Mouse (Mus musculus): Measurements from ENCODE around the gene Lclat1.

Lclat1 gene

DNA sequence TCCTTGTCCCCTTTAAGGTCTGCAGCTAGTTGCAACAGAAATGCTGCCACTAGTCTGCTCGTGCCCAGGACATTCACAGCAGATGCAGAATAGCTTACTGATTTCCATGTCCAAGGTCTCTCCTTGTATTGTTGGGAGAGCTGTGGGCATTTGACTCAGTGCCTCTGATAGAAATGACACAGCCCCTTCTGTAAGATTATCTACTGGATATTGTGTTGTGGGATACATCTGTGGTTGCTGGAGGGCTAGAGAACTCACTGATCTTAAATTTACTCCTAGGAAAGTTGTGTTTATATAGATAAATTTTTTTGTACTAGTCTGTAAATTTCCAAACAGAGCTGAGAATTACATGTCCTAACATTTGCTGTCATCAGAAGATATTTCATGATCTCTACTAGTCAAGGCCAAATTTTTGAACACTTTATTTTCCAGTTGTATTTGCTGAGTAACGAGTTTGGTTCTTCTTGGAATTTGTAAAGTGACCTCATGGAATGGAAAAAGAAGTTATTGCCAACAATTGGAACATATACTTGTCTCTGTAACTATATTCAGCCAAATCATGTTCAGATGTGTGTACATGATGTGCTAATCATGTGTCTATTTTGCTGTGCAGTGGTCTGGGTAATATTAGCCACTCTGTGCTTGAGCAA lies 87.4 kb downstream of the Lclat1 start:
- DNase-seq (ENCODE audit: inconsistent age in 2 of 2, low spot score in 1 of 2) = peak; percentile 18 to 82

DNA sequence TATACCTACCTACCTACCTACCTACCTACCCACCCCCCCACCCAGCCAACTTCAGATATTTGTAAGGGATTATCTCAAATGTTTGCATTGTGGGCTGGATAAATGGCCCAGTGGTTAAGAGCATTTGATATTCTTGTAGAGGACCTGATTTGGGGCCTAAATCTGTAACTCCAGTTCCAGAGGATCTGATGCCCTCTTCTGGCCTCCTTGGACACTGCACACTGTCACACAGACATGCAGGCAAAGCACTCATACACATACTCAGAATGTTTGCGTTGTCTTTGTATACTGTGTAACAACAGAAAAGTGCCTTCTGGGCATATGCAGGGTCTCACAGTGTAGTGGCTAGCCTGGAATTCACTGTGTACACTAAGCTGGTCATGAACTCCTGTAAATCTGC lies 88.4 kb downstream of the Lclat1 start:
- peak in 1 of 2 experiments; percentile 53 for DNase-seq (ENCODE audit: inconsistent age in 2 of 2, low spot score in 1 of 2)

DNA sequence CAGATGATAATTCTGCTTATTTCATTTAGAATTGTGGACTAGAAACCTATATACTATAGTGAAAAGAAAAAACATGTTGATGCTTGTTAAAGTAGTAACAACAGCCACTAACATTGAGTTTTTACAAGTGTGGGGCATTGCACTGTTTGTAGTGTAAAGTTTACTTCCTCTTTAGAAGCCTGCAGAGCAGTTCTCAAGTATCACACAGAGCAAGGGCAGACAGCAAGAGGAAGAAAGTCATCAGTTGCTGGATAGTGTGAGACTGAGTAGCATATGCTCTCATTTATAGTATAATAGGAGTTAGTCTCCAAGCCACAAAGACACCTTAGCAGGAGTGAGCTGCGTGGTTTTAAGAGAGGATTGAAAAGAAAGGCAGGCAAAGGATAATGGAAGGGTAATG lies 89.9 kb downstream of the Lclat1 start:
- DNase-seq (ENCODE audit: inconsistent age in 2 of 2, low spot score in 1 of 2) = no peak

DNA sequence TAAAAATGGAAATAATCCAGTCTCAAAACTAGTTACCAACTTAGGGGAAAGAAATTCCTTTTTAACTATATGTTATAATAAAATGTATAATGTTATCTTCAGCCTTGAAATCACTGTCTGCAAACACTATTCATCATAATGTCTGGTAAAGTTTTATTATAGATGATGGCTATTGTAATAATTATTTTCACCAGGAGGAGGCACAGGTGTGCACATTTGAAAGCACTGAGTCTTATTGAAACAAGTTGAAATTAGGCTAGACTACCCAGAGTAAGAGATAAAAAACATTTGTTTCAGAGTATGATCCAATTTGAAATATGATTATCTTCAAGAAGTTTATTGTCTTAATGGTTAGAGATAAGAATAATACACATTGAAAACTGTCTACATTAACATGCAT lies 91.6 kb downstream of the Lclat1 start:
- DNase-seq (ENCODE audit: inconsistent age in 2 of 2, low spot score in 1 of 2) = no peak

DNA sequence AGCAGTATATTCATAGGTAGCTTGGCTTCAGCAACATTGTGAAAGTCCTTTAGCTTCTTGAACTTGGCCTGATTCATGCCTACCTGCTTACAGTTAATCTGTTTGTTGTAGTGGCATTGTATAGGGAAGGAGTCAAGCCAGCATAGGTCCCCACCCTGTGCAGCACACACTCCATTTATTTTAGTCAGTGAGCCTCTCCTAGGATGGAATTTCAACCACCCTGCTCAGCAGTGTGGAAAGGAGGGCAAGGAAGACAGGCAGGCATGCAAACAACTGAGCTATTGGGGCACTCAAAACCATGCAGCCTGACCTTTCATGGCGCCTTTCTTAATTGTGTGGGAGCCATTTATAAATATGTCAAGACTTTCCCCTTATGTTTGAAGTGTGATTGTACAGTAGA lies 92.6 kb downstream of the Lclat1 start:
- DNase-seq (ENCODE audit: inconsistent age in 2 of 2, low spot score in 1 of 2) = no peak

DNA sequence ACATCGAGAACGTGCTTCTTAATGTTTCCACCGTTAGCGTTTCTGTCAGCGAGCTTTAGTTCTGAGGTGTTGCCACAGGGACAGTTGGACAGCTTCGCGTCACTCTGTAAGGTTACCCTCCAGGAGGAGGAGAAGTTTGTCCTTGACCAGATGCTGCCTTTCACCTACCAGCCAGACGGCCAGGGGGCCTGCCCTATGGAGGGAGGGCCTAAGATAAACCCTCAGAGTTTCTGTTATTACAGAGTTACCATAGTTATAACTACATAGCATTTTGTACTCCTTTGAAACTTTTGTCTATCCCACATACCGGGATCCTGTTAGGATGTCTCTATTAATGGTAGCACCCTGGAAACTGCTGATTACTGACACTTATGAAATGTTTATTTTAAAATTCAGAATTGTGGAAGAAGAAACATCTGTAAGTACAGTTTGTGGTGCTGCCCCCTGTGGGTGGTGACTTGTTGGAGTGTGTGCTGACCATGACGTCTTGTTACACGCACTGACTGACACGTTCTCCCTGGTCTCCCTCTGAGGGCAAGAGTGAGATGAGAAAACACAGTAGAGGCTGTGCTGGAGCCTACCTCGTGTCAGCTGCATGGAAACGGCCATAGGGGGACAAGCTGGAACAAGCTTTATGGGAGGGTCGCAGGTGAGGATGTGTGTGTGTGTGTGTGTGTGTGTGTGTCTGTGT lies 96.0 kb downstream of the Lclat1 start:
- DNase-seq (ENCODE audit: inconsistent age in 2 of 2, low spot score in 1 of 2) = no peak

DNA sequence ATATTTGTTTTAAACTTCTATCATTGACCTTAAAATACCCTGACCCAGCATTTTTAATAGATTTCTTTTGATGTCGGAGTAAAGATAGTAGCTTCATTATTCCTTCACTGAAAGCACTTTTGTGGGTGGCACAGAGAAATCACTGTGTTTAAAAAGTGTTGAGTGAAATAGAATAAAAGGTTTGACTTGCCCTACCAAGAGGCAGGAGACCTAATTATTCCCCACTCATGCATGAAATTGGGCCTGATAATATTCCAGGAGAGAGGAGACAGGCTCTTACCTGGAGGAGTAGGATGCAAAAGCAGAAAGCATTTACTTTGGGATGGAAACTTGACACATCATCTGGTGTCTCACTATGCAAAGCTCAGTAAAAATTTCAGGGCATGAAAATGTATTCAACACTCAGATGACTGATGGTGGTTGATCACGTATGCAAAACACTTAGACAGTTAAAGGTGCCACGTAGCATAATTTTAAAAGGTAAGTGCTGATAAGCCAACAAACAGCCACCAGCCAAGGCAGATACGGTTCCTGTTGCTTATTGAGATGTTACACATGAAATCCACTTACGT lies 103.3 kb downstream of the Lclat1 start:
- DNase-seq (ENCODE audit: inconsistent age in 2 of 2, low spot score in 1 of 2) = no peak

DNA sequence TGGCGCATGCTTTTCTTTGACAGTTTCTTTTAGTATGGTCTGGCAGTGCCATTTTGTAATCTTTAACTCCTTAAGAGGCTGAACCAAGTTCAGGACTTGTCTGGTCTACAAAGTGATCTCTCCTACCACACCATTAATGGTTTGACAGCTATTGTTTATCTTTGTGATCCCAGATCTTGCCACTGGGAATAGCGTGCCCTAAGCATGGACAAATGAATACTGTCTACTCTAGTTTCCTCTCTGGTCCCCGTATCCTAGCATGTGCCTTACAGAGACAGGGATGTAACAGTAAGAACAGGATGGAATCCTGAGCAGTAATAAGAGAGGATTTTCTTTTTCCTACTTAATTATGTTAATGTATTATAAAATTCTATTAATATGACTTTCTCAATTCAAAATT lies 105.0 kb downstream of the Lclat1 start:
- DNase-seq (ENCODE audit: inconsistent age in 2 of 2, low spot score in 1 of 2) = no peak

DNA sequence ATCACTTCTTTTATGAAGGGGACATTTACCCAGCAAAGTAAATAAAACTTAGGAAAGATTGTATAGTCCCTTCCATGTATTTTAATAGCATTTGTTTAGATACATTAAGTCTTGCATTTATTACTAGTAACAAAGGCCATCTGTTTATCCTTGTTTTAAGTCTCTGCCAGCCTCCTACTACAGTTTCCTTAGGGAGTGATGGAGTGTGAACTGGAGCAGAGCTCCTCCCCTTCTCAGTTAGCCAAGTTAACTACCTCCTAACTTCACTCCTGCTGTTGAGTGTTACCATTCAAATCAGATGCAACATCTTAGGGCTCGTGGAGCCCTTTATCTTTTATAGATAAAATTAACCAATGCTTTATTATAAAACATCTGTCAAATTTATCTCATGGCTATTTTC lies 105.4 kb downstream of the Lclat1 start:
- no peak for DNase-seq (ENCODE audit: inconsistent age in 2 of 2, low spot score in 1 of 2)

DNA sequence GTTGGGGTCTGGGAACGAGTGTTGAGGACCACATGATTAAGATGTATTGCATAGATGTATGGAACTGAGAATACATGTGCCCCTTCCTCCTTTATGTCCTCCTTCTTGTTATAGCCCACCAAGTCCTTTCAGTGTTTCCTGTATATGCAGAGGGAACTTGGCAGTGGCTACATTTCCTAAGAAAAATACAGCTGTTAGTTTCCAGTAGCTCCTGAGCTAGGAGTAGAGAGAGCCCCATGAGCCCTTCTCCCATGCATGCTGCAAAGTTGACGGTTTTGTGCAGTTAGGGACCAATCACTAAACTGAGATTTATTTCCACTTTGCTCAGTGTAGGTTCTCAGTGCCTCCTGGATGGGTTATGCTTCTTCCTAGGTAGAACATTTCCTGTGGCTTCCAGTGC lies 105.9 kb downstream of the Lclat1 start:
- DNase-seq (ENCODE audit: inconsistent age in 2 of 2, low spot score in 1 of 2) = no peak

DNA sequence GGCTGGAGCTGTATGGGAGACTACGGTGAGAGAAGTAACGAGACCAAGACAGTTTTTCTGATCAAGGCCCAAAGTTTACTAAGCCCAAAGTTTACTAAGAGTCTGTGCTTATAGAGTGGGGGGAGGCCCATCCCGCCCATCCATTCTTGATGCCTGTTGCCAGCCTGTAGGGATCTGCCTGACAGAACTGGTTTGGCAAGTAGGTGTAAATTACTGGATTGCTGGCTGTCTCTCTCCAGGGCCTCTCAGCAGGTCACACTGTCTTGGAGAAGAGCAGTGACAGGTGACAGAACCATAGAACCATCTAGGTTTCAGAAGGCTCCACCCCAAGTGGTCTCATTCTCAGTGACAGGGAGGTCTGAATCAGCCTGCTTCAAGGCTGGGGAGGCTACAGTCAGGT lies 109.5 kb downstream of the Lclat1 start:
- no peak for DNase-seq (ENCODE audit: inconsistent age in 2 of 2, low spot score in 1 of 2)

DNA sequence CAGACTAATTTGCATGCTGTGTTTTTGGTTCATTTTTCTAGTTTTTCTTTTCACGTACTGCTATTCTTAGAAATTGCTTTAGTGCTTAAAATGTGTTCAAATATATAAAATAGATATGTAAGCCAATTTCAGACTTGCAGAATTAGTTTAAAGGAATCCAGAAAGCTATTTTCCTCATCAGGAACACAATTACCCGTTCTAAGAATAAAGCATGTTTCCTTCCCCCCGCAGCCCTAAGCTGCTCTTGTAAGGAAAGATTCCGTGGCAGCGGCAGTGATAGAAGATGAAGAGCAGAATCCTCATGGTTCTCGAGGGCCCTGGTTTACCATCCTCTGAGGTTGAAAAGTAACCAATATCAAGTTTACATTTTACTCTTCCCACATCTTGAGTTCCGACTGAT lies 113.0 kb downstream of the Lclat1 start:
- no peak for DNase-seq (ENCODE audit: inconsistent age in 2 of 2, low spot score in 1 of 2)

DNA sequence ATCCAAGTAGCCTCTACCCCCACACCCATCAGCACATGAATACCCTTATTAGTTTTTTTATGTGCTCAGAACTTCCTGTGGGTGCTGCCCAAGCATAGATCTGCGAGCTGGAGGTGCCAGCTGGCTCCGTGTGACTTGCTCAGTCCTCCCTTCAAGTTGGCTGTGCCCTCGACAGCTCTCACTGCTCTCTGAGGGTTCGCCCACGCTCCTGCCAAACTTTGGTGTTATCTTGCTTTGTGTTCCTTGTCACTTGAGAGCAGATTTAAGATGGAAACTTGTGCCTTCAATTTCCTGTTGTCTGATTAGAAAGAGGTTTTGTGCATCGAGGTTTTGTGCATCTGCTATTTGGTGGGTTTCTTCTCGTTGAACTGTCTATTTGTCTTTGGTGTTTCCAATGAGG lies 114.3 kb downstream of the Lclat1 start:
- no peak for DNase-seq (ENCODE audit: inconsistent age in 2 of 2, low spot score in 1 of 2)

DNA sequence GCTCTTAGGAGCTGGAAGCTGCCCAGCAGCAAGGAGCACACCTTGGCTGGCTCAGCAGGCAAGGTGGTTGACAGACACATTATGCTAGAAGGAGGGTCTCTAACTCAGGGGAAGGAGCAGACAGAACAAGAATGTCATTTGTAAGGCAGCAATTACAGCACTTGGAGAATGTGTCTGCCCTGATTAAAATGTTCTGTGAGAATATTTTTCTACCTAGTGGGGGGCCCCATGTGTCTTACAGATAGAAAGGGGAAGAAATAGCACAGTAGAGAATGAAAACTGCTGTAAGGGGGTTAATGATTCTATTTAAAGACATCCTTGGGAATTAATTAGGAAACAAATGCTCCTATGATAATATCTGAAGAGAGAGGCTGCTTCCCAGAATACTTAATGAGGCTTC lies 117.7 kb downstream of the Lclat1 start:
- DNase-seq (ENCODE audit: inconsistent age in 2 of 2, low spot score in 1 of 2) = no peak

DNA sequence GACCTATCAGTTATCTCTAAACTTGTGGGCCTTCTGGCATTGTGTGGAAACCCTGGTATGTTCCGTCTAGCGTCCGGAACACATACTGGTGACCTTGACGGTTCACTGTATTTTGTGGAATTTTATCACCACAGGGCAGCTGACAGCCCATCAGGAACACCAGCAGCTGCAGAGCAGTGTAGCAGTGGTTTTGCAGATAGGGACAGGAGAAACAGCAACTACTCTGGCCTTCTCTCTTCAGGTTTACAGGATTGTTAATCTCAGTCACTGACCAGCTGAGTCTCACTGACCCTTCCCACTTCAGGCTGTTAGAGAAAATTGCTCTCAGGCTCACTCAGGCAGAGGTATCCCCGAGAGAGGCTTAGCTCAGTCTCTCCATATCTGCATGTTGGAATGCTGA lies 118.2 kb downstream of the Lclat1 start:
- peak in 1 of 2 experiments; percentile 50 for DNase-seq (ENCODE audit: inconsistent age in 2 of 2, low spot score in 1 of 2)

DNA sequence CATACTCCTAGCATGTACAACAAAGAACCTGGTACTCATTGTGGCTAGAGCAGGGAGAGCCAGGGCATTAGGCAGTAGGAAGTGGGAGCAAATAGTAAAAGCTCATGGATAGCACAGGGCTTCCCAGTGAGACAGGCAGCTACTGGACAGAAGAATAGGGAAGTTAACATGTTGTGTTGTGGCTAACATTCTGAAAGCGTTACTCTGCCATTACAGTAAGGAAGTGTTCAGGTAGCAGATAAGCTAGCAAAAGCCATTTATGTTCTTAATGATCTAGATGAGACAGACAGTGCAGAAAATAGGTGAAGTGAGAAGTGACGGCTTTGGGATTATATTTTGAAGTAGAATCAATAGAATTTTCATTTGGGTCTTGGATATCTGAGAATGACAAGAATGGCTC lies 118.8 kb downstream of the Lclat1 start:
- DNase-seq (ENCODE audit: inconsistent age in 2 of 2, low spot score in 1 of 2) = no peak

DNA sequence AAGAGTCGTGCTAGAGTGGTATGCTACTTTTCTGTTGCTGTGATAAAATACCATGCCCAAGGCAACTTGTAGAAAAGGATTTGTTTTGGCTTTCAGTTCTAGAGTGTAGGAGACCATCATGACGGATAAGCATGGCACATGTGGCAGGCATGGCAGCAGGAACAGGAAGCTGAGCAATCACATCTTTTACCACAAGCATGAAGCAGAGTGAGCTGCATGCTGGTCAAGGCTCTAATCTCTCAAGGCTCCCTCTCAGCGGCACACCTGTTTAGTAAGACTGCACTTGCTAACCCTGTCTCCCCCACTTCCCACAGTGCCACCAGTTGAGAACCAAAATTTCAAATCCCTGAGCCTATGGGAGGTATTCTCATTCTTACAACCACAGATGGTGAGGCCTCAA lies 119.6 kb downstream of the Lclat1 start:
- DNase-seq (ENCODE audit: inconsistent age in 2 of 2, low spot score in 1 of 2) = peak in 1 of 2 experiments; percentile 16

DNA sequence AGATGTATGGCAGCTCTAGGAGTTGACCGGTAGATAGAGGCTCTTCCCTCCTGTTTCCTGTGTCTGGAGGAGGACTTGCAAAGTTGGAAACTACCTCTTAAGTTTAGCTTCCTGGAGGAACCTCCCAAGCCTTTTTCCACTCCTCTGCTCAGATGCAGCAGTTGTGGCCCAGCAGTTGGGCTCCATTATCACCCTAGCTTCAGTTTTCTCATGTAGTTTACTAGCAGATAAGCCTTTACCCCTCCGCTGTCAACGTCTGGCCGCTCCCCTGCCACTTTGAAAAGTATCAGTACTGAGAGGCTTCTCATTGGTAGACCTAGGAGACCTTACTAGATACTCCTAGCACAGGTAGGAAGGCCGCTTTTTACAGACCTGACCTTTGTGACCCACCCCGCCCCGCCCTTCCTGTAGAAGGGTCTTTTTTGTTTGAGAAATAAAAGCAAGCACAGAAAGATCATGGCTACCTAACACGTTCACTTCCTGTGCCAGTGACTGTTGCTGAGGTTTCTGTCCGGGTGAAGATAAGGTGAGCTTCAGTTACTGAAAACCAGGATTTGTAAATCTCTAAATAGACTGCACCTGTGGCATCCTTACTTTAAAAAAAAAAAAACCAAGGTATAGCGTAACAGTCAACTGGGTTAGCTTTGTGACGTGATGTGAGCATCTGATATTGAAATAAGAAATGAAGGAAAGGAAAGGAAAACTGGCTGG lies 121.8 kb downstream of the Lclat1 start:
- DNase-seq (ENCODE audit: inconsistent age in 2 of 2, low spot score in 1 of 2) = no peak

DNA sequence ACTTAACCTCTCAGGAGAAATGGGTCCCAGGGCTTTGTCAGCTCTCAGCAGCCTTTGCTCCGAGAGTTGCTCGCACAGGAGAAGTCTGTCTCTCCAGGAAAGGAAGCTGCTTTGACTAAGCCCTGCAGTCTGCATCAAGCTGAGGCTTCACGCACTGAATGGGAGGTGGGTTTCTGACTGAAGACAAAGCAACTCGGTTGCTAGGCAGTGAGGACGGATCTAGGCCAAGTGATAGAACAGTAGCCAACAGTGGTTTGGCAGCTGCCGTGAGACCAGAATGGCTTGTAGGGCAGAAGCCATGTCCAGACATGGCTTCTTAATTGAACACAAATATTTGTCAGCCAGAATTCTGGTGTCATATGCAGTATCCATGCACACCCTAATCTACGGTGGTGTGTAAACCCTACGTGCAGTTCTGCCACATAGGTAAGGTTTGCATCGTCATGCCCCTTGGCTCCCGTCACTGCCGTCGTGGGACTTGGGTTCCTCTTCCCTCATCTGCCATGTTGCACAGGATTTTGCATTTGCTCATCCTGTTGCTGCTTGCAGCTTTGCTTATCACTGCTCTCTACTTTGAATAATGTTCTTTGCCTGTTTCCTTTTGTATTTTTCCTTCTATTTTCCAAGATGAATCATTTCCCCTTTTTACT lies 122.7 kb downstream of the Lclat1 start:
- peak in 1 of 2 experiments; percentile 21 for DNase-seq (ENCODE audit: inconsistent age in 2 of 2, low spot score in 1 of 2)

DNA sequence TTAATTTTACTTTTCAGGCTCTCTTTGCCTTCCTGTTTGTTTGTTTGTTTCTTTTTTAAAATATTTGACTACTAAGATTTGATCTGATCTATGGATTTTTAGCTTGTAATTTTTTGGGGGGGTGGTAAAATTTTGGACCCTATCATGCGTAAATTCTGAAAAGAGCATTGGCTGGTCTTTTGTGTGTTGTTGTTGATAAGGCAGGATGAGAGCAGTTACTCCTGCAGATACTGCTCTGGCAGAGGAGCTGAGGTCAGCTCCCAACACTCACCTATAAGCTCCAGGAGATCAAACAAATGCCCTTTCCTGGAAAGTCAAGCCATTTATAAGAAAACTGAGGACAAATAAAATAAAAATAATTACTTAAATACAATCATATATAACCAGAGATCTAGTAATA lies 123.6 kb downstream of the Lclat1 start:
- DNase-seq (ENCODE audit: inconsistent age in 2 of 2, low spot score in 1 of 2) = no peak

DNA sequence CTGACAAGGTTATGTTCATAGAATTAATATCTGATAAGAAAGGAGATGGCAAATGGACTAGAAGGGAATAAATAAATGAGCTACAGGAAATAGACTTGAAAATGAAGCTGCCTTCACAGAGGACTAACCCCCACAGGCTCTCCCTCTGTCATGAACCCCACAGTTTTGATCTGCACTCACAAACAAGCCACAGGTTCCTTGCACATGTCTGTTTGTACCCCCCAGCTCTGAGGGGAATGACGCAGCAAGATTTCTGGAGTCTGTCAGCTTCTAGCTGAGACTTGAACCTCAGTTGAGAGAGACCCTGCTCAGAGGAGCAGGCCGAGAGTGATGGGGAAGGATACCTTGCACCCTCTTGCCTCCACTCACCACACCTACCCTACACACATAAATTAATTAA lies 124.8 kb downstream of the Lclat1 start:
- no peak for DNase-seq (ENCODE audit: inconsistent age in 2 of 2, low spot score in 1 of 2)

DNA sequence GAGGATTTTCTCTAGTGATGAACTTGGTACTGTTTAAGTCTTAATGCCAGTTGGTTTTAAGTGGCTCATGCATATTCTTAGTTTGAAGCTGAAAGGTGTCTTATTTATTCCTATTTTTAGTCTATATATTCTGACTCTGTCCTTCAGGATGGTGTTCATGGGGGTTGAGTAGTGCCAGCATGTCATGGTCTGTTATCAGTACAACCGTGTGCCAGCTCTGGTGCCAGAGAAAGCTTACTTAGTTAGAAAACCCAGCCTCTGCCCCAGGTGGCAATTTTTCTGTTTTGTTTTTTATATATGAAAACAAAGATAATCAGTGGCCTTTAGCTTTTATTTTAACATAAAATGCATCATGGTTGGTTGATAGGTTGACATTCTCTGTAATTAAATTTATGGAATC lies 126.2 kb downstream of the Lclat1 start:
- DNase-seq (ENCODE audit: inconsistent age in 2 of 2, low spot score in 1 of 2) = peak in 1 of 2 experiments; percentile 17
